Mouse (Mus musculus): ENCODE results near the gene Ofcc1. TPM values are rescaled to one million over a fixed set of nuclear protein-coding genes. Genes with fewer than 3 reads are reported as not detected.

Gene Ofcc1
- polyA plus RNA-seq, 1 experiment from 2014 or later, result 0.08 TPM

DNA sequence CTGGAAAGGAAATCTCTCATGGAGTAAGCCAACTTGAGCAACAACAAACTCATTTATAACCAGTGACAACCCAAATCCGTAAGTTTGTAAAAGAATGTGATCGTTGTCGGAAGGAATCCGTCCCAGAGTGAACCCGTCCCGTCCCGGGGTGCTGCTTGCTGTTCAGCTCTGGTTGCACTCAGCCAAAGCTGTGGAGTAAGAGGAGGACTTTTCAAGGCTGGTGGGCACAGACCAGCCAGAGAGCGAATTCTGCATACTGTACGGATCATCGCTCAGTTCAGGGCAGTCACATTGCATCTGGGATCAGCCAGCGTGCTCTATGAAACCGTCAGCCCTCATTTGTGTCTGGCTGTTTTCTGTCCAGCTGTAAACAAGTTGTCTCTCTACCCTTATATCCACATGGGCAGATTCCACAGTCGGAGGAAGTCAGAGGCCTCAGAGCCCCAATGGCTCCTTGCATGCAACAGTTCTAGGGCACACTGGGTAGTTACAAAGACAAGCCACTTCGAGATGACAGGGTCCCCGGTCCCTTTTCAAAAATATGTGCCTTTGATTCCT, 75.9 kb downstream of the Ofcc1 start:
- Histone ChIP-seq H3K9ac (ENCODE audit: low read length) (no peak overlapping the region), H3K36me3 (ENCODE audit: control insufficient read depth, insufficient read depth, low read length) (no peaks in the 10 kb centered on the region), H3K27me3 (ENCODE audit: control insufficient read depth, insufficient read depth, low read length) (no peaks in the 10 kb centered on the region), H3K4me2 (ENCODE audit: low read depth, severe bottlenecking) (no peak overlapping the region), H3K4me1 (ENCODE audit: control insufficient read depth, insufficient read depth, low read length) (peaks cover 5% of the 10 kb centered on the region; the same call in 1 of the 2 replicates), H3K27ac (replicated peaks; ENCODE audit: low read depth, low read length) (no peak overlapping the region), H3K4me3 (ENCODE audit: low read depth, low read length) (no peak overlapping the region), H3K9me3 (ENCODE audit: control insufficient read depth, low read length) (no peaks in the 10 kb centered on the region)
- DNase-seq (ENCODE audit: low spot score), result no peak
- 76% methylated on average over 15 of the region's 15 CpGs for WGBS
- ATAC-seq (ENCODE audit: insufficient number of reproducible peaks, low FRiP score, low TSS enrichment, low read depth), result no peak

DNA sequence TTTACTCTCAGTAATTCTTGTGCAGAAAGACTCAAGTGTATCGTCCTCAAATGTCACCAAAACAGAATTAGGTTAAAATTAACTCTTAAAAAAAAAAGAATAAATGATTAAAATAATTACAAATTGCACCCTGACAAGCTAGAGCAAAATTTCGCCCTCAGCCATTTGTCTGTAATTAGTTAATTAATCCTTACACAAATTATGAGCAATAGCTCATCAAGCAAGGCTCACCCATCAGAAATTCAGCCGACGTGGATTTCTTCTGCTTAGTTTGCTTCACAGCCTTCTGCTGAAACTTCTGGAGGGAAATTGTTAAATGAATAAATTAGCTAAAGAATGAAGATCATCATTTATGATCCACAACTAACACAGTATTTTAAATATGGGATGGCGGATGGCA, 80.6 kb downstream of the Ofcc1 start:
- Histone ChIP-seq H3K9ac (ENCODE audit: low read length) (no peak overlapping the region), H3K4me3 (ENCODE audit: low read depth, low read length) (no peak overlapping the region), H3K27ac (replicated peaks; ENCODE audit: low read depth, low read length) (no peak overlapping the region), H3K27me3 (ENCODE audit: control insufficient read depth, insufficient read depth, low read length) (no peaks in the 10 kb centered on the region), H3K4me1 (ENCODE audit: control insufficient read depth, insufficient read depth, low read length) (no peaks in the 10 kb centered on the region), H3K9me3 (ENCODE audit: control insufficient read depth, low read length) (no peaks in the 10 kb centered on the region), H3K36me3 (ENCODE audit: control insufficient read depth, insufficient read depth, low read length) (no peaks in the 10 kb centered on the region), H3K4me2 (ENCODE audit: low read depth, severe bottlenecking) (no peak overlapping the region)
- DNase-seq (ENCODE audit: low spot score) (no peak), ATAC-seq (ENCODE audit: insufficient number of reproducible peaks, low FRiP score, low TSS enrichment, low read depth) (no peak)
- WGBS, result 79% methylated on average over 5 of the region's 5 CpGs

DNA sequence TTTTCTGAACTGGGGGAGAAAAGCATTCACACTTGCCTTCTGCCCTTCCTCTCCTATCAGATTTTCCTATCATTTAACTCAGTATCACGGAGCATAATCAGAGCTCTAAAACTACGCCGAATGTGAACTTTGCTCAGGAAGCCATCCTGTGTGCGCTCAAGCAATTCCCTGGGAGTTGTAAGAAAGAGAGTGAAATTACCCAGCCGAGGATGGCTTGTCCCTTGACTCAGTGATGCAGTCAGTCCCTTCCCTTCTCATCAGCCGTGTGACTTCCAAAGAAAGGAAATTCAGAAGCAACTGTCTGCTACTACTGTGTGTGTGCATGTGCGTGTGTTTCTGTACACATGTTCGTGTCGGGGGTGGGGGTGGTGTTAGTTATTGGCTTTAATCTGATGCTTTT, 93.7 kb downstream of the Ofcc1 start:
- Histone ChIP-seq H3K9me3 (ENCODE audit: control insufficient read depth, low read length) (no peaks in the 10 kb centered on the region), H3K4me2 (ENCODE audit: low read depth, severe bottlenecking) (no peak overlapping the region), H3K9ac (ENCODE audit: low read length) (no peak overlapping the region), H3K27ac (replicated peaks; ENCODE audit: low read depth, low read length) (no peak overlapping the region), H3K36me3 (ENCODE audit: control insufficient read depth, insufficient read depth, low read length) (no peaks in the 10 kb centered on the region), H3K27me3 (ENCODE audit: control insufficient read depth, insufficient read depth, low read length) (no peaks in the 10 kb centered on the region), H3K4me1 (ENCODE audit: control insufficient read depth, insufficient read depth, low read length) (no peaks in the 10 kb centered on the region), H3K4me3 (ENCODE audit: low read depth, low read length) (no peak overlapping the region)
- 87% methylated on average over 9 of the region's 9 CpGs for WGBS
- DNase-seq (ENCODE audit: low spot score), result no peak
- no peak for ATAC-seq (ENCODE audit: insufficient number of reproducible peaks, low FRiP score, low TSS enrichment, low read depth)

DNA sequence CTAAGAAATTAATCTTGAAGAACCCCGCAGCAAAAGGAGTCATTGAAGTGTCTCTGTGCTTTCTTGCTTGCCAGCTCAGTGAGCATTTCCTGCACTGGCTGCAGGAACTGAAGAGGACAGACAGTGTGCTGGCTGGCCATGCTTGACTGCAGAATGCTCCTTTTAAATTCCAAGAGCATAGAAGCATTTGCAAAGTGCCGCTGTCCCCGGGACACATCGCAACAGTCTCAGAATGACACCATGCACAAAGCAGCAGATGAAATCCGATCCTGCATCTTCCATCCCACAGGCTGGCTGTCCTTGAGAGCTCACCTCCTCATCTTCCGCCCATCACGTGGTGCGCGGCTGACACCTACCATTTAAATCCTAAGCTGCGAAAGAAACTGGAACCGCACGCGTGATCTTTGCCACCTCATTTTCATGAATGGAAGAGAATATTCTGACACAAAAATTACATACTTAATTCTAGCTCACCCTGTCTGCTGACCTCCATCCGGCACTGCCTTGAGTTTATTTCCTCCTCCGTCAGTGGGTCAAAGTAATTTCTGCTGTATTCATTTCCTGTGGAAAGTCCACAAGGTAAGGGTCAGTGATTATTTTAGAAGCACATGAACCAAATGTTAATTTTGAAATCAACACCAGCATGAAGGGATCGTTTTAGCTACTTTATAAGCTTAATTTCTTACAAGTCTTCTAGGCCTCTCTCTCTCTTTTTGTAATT, 98.0 kb downstream of the Ofcc1 start:
- Histone ChIP-seq H3K9ac (ENCODE audit: low read length) (no peak overlapping the region), H3K4me2 (ENCODE audit: low read depth, severe bottlenecking) (no peak overlapping the region), H3K9me3 (ENCODE audit: control insufficient read depth, low read length) (no peaks in the 10 kb centered on the region), H3K36me3 (ENCODE audit: control insufficient read depth, insufficient read depth, low read length) (no peaks in the 10 kb centered on the region), H3K27me3 (ENCODE audit: control insufficient read depth, insufficient read depth, low read length) (no peaks in the 10 kb centered on the region), H3K27ac (replicated peaks; ENCODE audit: low read depth, low read length) (no peak overlapping the region), H3K4me3 (ENCODE audit: low read depth, low read length) (no peak overlapping the region), H3K4me1 (ENCODE audit: control insufficient read depth, insufficient read depth, low read length) (no peaks in the 10 kb centered on the region)
- ATAC-seq (ENCODE audit: insufficient number of reproducible peaks, low FRiP score, low TSS enrichment, low read depth), result no peak
- no peak for DNase-seq (ENCODE audit: low spot score)
- 76% methylated on average over 16 of the region's 16 CpGs for WGBS

DNA sequence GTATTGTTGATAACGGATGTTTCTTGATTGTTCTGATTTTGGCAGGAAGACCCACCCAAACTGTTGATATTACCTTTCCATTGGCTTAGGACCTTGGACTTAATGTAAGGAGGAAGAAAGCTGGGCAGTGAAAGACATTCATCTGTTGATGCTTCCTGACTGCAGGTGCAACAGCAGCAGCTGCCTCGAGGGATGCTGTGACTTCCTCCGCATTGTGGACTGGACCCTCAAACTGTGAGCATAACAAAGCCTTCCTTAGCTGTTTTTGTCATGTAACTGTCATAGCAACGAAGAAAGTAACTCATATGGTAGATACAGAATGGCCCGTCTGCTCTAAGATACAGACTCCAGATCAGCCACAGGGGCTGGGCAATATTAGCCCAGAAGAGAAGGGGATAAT, 102.5 kb downstream of the Ofcc1 start:
- H3K9ac ChIP-seq (ENCODE audit: low read length), result no peak overlapping the region
- 70% methylated on average over 5 of the region's 5 CpGs for WGBS
- no peak overlapping the region for H3K4me2 ChIP-seq (ENCODE audit: low read depth, severe bottlenecking)
- DNase-seq (ENCODE audit: low spot score) (no peak), ATAC-seq (ENCODE audit: insufficient number of reproducible peaks, low FRiP score, low TSS enrichment, low read depth) (no peak)
- H3K27ac ChIP-seq (replicated peaks; ENCODE audit: low read depth, low read length), result no peak overlapping the region
- no peaks in the 10 kb centered on the region for H3K4me1 ChIP-seq (ENCODE audit: control insufficient read depth, insufficient read depth, low read length)
- no peaks in the 10 kb centered on the region for H3K27me3 ChIP-seq (ENCODE audit: control insufficient read depth, insufficient read depth, low read length)
- H3K36me3 ChIP-seq (ENCODE audit: control insufficient read depth, insufficient read depth, low read length), result no peaks in the 10 kb centered on the region
- H3K9me3 ChIP-seq (ENCODE audit: control insufficient read depth, low read length), result no peaks in the 10 kb centered on the region
- no peak overlapping the region for H3K4me3 ChIP-seq (ENCODE audit: low read depth, low read length)

DNA sequence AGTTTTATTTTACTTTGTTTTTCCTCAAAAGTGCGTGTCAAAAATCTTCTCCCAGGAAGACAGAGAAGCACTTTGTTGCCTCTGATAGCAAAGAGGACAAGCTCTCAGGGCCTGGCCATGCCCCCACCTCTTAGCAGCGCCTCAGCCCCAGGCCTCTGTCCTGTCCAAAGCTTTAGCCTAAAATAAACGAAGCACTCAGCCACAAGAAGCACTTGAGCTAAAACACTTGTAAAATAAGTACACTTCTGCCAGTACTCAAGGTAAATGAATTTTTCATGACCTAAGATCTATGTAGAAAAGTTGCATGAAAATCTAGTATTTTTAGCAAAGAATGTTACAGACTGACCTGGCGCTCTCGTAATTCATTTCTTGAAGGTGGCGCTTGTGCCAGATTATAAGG, 117.4 kb downstream of the Ofcc1 start:
- no peaks in the 10 kb centered on the region for H3K27me3 ChIP-seq (ENCODE audit: control insufficient read depth, insufficient read depth, low read length)
- H3K9ac ChIP-seq (ENCODE audit: low read length), result no peak overlapping the region
- no peak overlapping the region for H3K27ac ChIP-seq (replicated peaks; ENCODE audit: low read depth, low read length)
- H3K4me3 ChIP-seq (ENCODE audit: low read depth, low read length), result no peak overlapping the region
- ATAC-seq (ENCODE audit: insufficient number of reproducible peaks, low FRiP score, low TSS enrichment, low read depth) (no peak), DNase-seq (ENCODE audit: low spot score) (no peak)
- H3K9me3 ChIP-seq (ENCODE audit: control insufficient read depth, low read length), result no peaks in the 10 kb centered on the region
- H3K36me3 ChIP-seq (ENCODE audit: control insufficient read depth, insufficient read depth, low read length), result no peaks in the 10 kb centered on the region
- H3K4me2 ChIP-seq (ENCODE audit: low read depth, severe bottlenecking), result no peak overlapping the region
- H3K4me1 ChIP-seq (ENCODE audit: control insufficient read depth, insufficient read depth, low read length), result no peaks in the 10 kb centered on the region
- WGBS, result 88% methylated on average over 6 of the region's 6 CpGs

DNA sequence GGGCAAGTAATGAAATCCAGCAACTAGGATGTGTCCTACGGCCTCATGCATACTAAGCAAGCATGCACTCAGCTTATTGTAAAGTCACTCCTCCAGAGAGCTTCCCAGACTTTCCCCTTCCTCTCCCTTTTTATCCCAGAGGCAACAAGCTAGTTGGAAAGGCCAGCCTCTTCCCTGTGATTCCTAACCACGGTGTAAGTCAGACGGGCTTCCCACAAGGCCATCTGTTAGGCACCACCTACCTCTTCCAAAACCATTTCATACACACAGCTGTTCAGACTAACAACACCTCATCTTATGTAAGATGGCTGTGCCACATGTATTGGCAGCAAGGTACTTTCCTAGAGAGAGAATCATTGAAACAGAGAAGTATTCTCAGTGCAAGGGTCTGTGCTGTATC, 124.9 kb downstream of the Ofcc1 start:
- H3K36me3 ChIP-seq (ENCODE audit: control insufficient read depth, insufficient read depth, low read length), result no peaks in the 10 kb centered on the region
- 74% methylated on average over 3 of the region's 3 CpGs for WGBS
- DNase-seq (ENCODE audit: low spot score), result no peak

DNA sequence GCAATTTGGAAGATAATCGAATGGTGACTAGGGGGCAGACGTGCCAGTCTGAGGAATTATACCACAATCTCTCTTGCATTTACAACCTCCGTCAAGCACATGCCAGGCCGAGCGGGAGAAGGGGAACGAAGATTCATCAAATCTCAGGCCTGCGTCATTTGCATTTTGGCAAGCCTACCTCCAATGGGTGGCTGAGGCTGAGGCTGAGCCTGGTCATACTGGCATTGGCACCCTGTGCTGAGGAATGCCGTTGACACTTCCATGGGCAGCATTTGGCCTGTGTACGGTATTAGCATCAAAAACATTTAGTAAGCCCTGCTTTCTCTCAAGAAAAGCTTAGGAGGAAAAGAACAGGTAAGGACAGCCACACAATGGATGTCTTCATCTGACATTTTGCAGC, 152.9 kb downstream of the Ofcc1 start:
- ATAC-seq (ENCODE audit: insufficient number of reproducible peaks, low FRiP score, low TSS enrichment, low read depth) (no peak), DNase-seq (ENCODE audit: low spot score) (no peak)
- H3K4me2 ChIP-seq (ENCODE audit: low read depth, severe bottlenecking), result no peak overlapping the region
- no peaks in the 10 kb centered on the region for H3K9me3 ChIP-seq (ENCODE audit: control insufficient read depth, low read length)
- H3K27me3 ChIP-seq (ENCODE audit: control insufficient read depth, insufficient read depth, low read length), result no peaks in the 10 kb centered on the region
- H3K4me1 ChIP-seq (ENCODE audit: control insufficient read depth, insufficient read depth, low read length), result no peaks in the 10 kb centered on the region
- no peak overlapping the region for H3K4me3 ChIP-seq (ENCODE audit: low read depth, low read length)
- WGBS, result 68% methylated on average over 9 of the region's 9 CpGs
- H3K9ac ChIP-seq (ENCODE audit: low read length), result no peak overlapping the region
- H3K27ac ChIP-seq (replicated peaks; ENCODE audit: low read depth, low read length), result no peak overlapping the region
- no peaks in the 10 kb centered on the region for H3K36me3 ChIP-seq (ENCODE audit: control insufficient read depth, insufficient read depth, low read length)

More for the DNA sequence above, 124.9 kb downstream of the Ofcc1 start:
- ATAC-seq (ENCODE audit: insufficient number of reproducible peaks, low FRiP score, low TSS enrichment, low read depth), result no peak
- Histone ChIP-seq H3K27ac (replicated peaks; ENCODE audit: low read depth, low read length) (no peak overlapping the region), H3K4me3 (ENCODE audit: low read depth, low read length) (no peak overlapping the region), H3K4me1 (ENCODE audit: control insufficient read depth, insufficient read depth, low read length) (no peaks in the 10 kb centered on the region), H3K9ac (ENCODE audit: low read length) (no peak overlapping the region), H3K27me3 (ENCODE audit: control insufficient read depth, insufficient read depth, low read length) (no peaks in the 10 kb centered on the region), H3K4me2 (ENCODE audit: low read depth, severe bottlenecking) (no peak overlapping the region), H3K9me3 (ENCODE audit: control insufficient read depth, low read length) (no peaks in the 10 kb centered on the region)

DNA sequence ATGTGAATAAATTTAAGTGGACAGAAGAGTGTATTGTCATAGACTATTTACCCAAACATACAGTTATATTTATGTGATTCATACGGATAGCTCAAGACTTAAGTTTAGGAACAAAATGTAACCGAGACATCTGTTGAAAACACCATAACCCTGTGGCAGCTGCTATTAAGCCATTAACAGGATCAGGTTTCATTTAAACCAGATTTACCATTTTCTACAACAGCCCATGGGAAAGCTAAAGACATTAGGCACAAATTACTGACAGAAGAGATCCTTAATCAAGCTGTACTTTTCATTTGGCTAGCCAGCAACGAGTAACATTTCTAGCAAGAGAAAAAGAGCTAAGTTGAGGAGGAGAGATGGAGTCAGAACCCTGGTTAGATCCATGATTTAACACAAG, 179.5 kb downstream of the Ofcc1 start:
- no peak for DNase-seq (ENCODE audit: low spot score)
- ATAC-seq (ENCODE audit: insufficient number of reproducible peaks, low FRiP score, low TSS enrichment, low read depth), result no peak
- no peaks in the 10 kb centered on the region for H3K27me3 ChIP-seq (ENCODE audit: control insufficient read depth, insufficient read depth, low read length)
- H3K36me3 ChIP-seq (ENCODE audit: control insufficient read depth, insufficient read depth, low read length), result no peaks in the 10 kb centered on the region
- H3K4me1 ChIP-seq (ENCODE audit: control insufficient read depth, insufficient read depth, low read length), result no peaks in the 10 kb centered on the region
- no peak overlapping the region for H3K9ac ChIP-seq (ENCODE audit: low read length)
- H3K4me3 ChIP-seq (ENCODE audit: low read depth, low read length), result no peak overlapping the region
- no peaks in the 10 kb centered on the region for H3K9me3 ChIP-seq (ENCODE audit: control insufficient read depth, low read length)
- H3K4me2 ChIP-seq (ENCODE audit: low read depth, severe bottlenecking), result no peak overlapping the region
- no peak overlapping the region for H3K27ac ChIP-seq (replicated peaks; ENCODE audit: low read depth, low read length)
- WGBS, result 8% methylated on average over 3 of the region's 3 CpGs

Data from limb, embryonic 11.5 days (tissue).